Mouse (Mus musculus): ENCODE results near the gene Wwox. TPM values are rescaled to one million over a fixed set of nuclear protein-coding genes. Genes with fewer than 3 reads are reported as not detected.

The Wwox gene
- total RNA-seq, 1 experiment: 12.5 TPM

DNA sequence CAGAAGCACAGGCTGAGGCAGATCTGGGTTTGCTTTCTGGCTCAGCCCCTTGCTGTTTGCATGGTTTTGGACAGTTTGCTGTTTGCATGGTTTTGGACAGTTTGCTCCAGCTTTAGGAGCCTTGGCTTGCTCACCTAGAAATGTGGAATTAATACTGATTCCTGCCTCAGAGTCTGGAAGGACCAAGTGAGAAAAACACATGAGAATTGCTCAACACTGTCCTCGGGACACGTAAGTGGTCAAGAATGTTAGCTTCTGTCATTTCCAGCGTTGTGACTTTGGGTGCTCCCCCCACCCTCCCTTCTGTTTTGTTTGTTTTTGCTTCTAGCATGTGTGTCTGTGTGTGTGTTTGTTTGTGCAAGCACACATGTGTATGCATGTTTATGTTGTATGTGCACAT lies 172.6 kb downstream of the Wwox start:
- no peak for TF ChIP-seq HCFC1 (IDR thresholded peaks at IDR 0.05; ENCODE audit: borderline replicate concordance, insufficient read depth, low read length)
- in situ Hi-C loops (cut with MboI; ENCODE audit: low sequenced_read_pairs in 2 of 2, unreplicated experiment in 2 of 2): no loop called here

GRCm38 (mm10) chr8:114615413-114615812 lies 176.0 kb downstream of the Wwox start:
- Histone ChIP-seq H3K9ac (ENCODE audit: insufficient read depth, low read depth, low read length, poor library complexity, severe bottlenecking) (no peak overlapping the region), H3K27ac (ENCODE audit: insufficient read depth, low read depth, low read length, poor library complexity, severe bottlenecking) (no peak overlapping the region), H3K9me3 (ENCODE audit: control insufficient read depth, insufficient read depth, low read depth, low read length) (no peaks in the 10 kb centered on the region), H3K4me3 (ENCODE audit: insufficient read depth in 1 of 2, low read depth in 1 of 2, low read length in 2 of 2, poor library complexity in 1 of 2, severe bottlenecking in 1 of 2) (no peak overlapping the region), H3K4me1 (ENCODE audit: control insufficient read depth in 2 of 2, insufficient read depth in 2 of 2, low read length in 2 of 2, poor library complexity in 1 of 2) (no peaks in the 10 kb centered on the region), H3K36me3 (ENCODE audit: control insufficient read depth, insufficient read depth, low read length, poor library complexity, severe bottlenecking) (no peaks in the 10 kb centered on the region)
- TF ChIP-seq CHD2 (IDR thresholded peaks at IDR 0.05; ENCODE audit: low read depth, low read length) (no peak), HCFC1 (IDR thresholded peaks at IDR 0.05; ENCODE audit: borderline replicate concordance, insufficient read depth, low read length) (no peak), MAFK (IDR thresholded peaks at IDR 0.05; ENCODE audit: insufficient read depth, low read depth, low read length) (no peak), ZC3H11A (IDR thresholded peaks at IDR 0.05; ENCODE audit: borderline replicate concordance, low read depth, low read length) (no peak), ZNF384 (IDR thresholded peaks at IDR 0.05; ENCODE audit: low read depth, low read length) (no peak)
- DNase-seq (ENCODE audit: low read depth, low spot score): no peak
- in situ Hi-C loops (cut with MboI; ENCODE audit: low sequenced_read_pairs in 2 of 2, unreplicated experiment in 2 of 2): no loop called here

More for the DNA sequence above, 172.6 kb downstream of the Wwox start:
- Histone ChIP-seq H3K9me3 (ENCODE audit: control insufficient read depth, insufficient read depth, low read depth, low read length) (no peaks in the 10 kb centered on the region), H3K36me3 (ENCODE audit: control insufficient read depth, insufficient read depth, low read length, poor library complexity, severe bottlenecking) (no peaks in the 10 kb centered on the region), H3K27ac (ENCODE audit: insufficient read depth, low read depth, low read length, poor library complexity, severe bottlenecking) (no peak overlapping the region), H3K4me3 (ENCODE audit: insufficient read depth in 1 of 2, low read depth in 1 of 2, low read length in 2 of 2, poor library complexity in 1 of 2, severe bottlenecking in 1 of 2) (no peak overlapping the region), H3K9ac (ENCODE audit: insufficient read depth, low read depth, low read length, poor library complexity, severe bottlenecking) (no peak overlapping the region), H3K4me1 (ENCODE audit: control insufficient read depth in 2 of 2, insufficient read depth in 2 of 2, low read length in 2 of 2, poor library complexity in 1 of 2) (no peaks in the 10 kb centered on the region)
- no peak for DNase-seq (ENCODE audit: low read depth, low spot score)

DNA sequence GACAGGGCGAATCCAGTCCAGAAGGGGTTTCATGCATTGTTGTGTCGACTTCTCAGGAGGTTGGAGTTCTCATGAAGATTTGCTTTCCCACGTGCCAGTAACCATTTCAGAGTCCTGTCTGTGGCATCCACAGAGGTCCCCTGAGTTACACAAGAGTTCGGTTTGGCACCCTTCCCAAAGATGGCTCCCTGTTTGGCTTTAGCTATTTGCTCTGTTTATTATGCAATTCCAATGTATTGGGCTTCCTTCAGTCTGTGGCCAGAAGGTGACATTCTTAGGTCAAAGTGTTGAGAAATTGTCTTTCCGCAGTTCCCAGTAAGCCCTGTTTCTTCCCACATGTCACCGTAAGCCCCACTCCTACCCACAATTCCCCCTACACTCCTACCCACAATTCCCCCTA lies 176.5 kb downstream of the Wwox start:
- in situ Hi-C loops (cut with MboI; ENCODE audit: low sequenced_read_pairs in 2 of 2, unreplicated experiment in 2 of 2): no loop called here
- Histone ChIP-seq H3K4me3 (ENCODE audit: insufficient read depth in 1 of 2, low read depth in 1 of 2, low read length in 2 of 2, poor library complexity in 1 of 2, severe bottlenecking in 1 of 2) (no peak overlapping the region), H3K9me3 (ENCODE audit: control insufficient read depth, insufficient read depth, low read depth, low read length) (no peaks in the 10 kb centered on the region), H3K27ac (ENCODE audit: insufficient read depth, low read depth, low read length, poor library complexity, severe bottlenecking) (no peak overlapping the region), H3K4me1 (ENCODE audit: control insufficient read depth in 2 of 2, insufficient read depth in 2 of 2, low read length in 2 of 2, poor library complexity in 1 of 2) (no peaks in the 10 kb centered on the region), H3K9ac (ENCODE audit: insufficient read depth, low read depth, low read length, poor library complexity, severe bottlenecking) (no peak overlapping the region), H3K36me3 (ENCODE audit: control insufficient read depth, insufficient read depth, low read length, poor library complexity, severe bottlenecking) (no peaks in the 10 kb centered on the region)
- no peak for TF ChIP-seq MAFK (IDR thresholded peaks at IDR 0.05; ENCODE audit: insufficient read depth, low read depth, low read length)
- no peak for TF ChIP-seq ZC3H11A (IDR thresholded peaks at IDR 0.05; ENCODE audit: borderline replicate concordance, low read depth, low read length)
- TF ChIP-seq HCFC1 (IDR thresholded peaks at IDR 0.05; ENCODE audit: borderline replicate concordance, insufficient read depth, low read length): no peak
- TF ChIP-seq CHD2 (IDR thresholded peaks at IDR 0.05; ENCODE audit: low read depth, low read length): no peak
- no peak for DNase-seq (ENCODE audit: low read depth, low spot score)

GRCm38 (mm10) chr8:114618908-114619508 lies 179.6 kb downstream of the Wwox start:
- TF ChIP-seq HCFC1 (IDR thresholded peaks at IDR 0.05; ENCODE audit: borderline replicate concordance, insufficient read depth, low read length) (no peak), ZC3H11A (IDR thresholded peaks at IDR 0.05; ENCODE audit: borderline replicate concordance, low read depth, low read length) (no peak), CHD2 (IDR thresholded peaks at IDR 0.05; ENCODE audit: low read depth, low read length) (no peak), ZNF384 (IDR thresholded peaks at IDR 0.05; ENCODE audit: low read depth, low read length) (no peak), MAFK (IDR thresholded peaks at IDR 0.05; ENCODE audit: insufficient read depth, low read depth, low read length) (no peak)
- Histone ChIP-seq H3K4me3 (ENCODE audit: insufficient read depth in 1 of 2, low read depth in 1 of 2, low read length in 2 of 2, poor library complexity in 1 of 2, severe bottlenecking in 1 of 2) (no peak overlapping the region), H3K27ac (ENCODE audit: insufficient read depth, low read depth, low read length, poor library complexity, severe bottlenecking) (no peak overlapping the region), H3K36me3 (ENCODE audit: control insufficient read depth, insufficient read depth, low read length, poor library complexity, severe bottlenecking) (no peaks in the 10 kb centered on the region), H3K4me1 (ENCODE audit: control insufficient read depth in 2 of 2, insufficient read depth in 2 of 2, low read length in 2 of 2, poor library complexity in 1 of 2) (no peaks in the 10 kb centered on the region), H3K9me3 (ENCODE audit: control insufficient read depth, insufficient read depth, low read depth, low read length) (no peaks in the 10 kb centered on the region), H3K9ac (ENCODE audit: insufficient read depth, low read depth, low read length, poor library complexity, severe bottlenecking) (no peak overlapping the region)
- in situ Hi-C loops (cut with MboI; ENCODE audit: low sequenced_read_pairs in 2 of 2, unreplicated experiment in 2 of 2): no loop called here
- no peak for DNase-seq (ENCODE audit: low read depth, low spot score)

- DNase-seq (ENCODE audit: low read depth, low spot score): no peak
- no peak overlapping the region for H3K4me3 ChIP-seq (ENCODE audit: insufficient read depth in 1 of 2, low read depth in 1 of 2, low read length in 2 of 2, poor library complexity in 1 of 2, severe bottlenecking in 1 of 2)
- H3K9ac ChIP-seq (ENCODE audit: insufficient read depth, low read depth, low read length, poor library complexity, severe bottlenecking): no peak overlapping the region
- TF ChIP-seq ZNF384 (IDR thresholded peaks at IDR 0.05; ENCODE audit: low read depth, low read length) (no peak), HCFC1 (IDR thresholded peaks at IDR 0.05; ENCODE audit: borderline replicate concordance, insufficient read depth, low read length) (no peak), MAFK (IDR thresholded peaks at IDR 0.05; ENCODE audit: insufficient read depth, low read depth, low read length) (no peak), CHD2 (IDR thresholded peaks at IDR 0.05; ENCODE audit: low read depth, low read length) (no peak), ZC3H11A (IDR thresholded peaks at IDR 0.05; ENCODE audit: borderline replicate concordance, low read depth, low read length) (no peak)
- H3K27ac ChIP-seq (ENCODE audit: insufficient read depth, low read depth, low read length, poor library complexity, severe bottlenecking): no peak overlapping the region
- in situ Hi-C loops (cut with MboI; ENCODE audit: low sequenced_read_pairs in 2 of 2, unreplicated experiment in 2 of 2): no loop called here
- no peaks in the 10 kb centered on the region for H3K36me3 ChIP-seq (ENCODE audit: control insufficient read depth, insufficient read depth, low read length, poor library complexity, severe bottlenecking)
- H3K9me3 ChIP-seq (ENCODE audit: control insufficient read depth, insufficient read depth, low read depth, low read length): no peaks in the 10 kb centered on the region
- H3K4me1 ChIP-seq (ENCODE audit: control insufficient read depth in 2 of 2, insufficient read depth in 2 of 2, low read length in 2 of 2, poor library complexity in 1 of 2): no peaks in the 10 kb centered on the region
Observed at GRCm38 (mm10) chr8:114625402-114625801, 185.9 kb downstream of the Wwox start.

All from ES-E14 (cell line).